In genomic region chr8:78509273-78510031, GRCm38 (mm10) we compare ENCODE assay signal across 8 mouse cellular contexts. TPM values are rescaled to one million over a fixed set of nuclear protein-coding genes. Genes with fewer than 3 reads are reported as not detected.
A peak's percentile ranks its signal among the peaks of the same experiment; 100 is the strongest.
DNase-seq lines count a peak whose midpoint lies in the region; ATAC-seq and TF ChIP-seq lines count a peak whose summit lies in the region.

Gene Slc10a7 (plus strand): TSS chr8:78509346.

- peaks cover 7% of the 10 kb centered on the region for H3K36me3 ChIP-seq in heart, embryonic 14.5 days (ENCODE audit: control insufficient read depth, insufficient read depth, low read length)
- peaks cover 9% of the 10 kb centered on the region for H3K36me3 ChIP-seq in liver, embryonic 14.5 days (replicated peaks; ENCODE audit: control insufficient read depth, insufficient read depth, low read depth)
- H3K36me3 ChIP-seq in stomach, embryonic 15.5 days, result peaks cover 14% of the 10 kb centered on the region; the same call in 1 of the 2 replicates

- no peak for TF ChIP-seq EP300 in liver, embryonic 14.5 days (IDR thresholded peaks at IDR 0.05; ENCODE audit: low read depth)

- under 1% methylated on average over 51 of the region's 51 CpGs for WGBS in heart, embryonic 14.5 days
- WGBS in liver, embryonic 14.5 days (ENCODE audit: insufficient replicate concordance), result under 1% methylated on average over 50 of the region's 51 CpGs
- under 1% methylated on average over 51 of the region's 51 CpGs for WGBS in stomach, embryonic 15.5 days

- peak within 1 kb of the TSS; percentile 96 for H3K4me3 ChIP-seq in brown adipose tissue, adult 24 weeks (ENCODE audit: insufficient read depth, low read depth, low read length)
- H3K4me3 ChIP-seq in heart, embryonic 14.5 days (ENCODE audit: control insufficient read depth in 1 of 2, insufficient read depth in 1 of 2, low read depth in 1 of 2, low read length in 2 of 2), result peak within 1 kb of the TSS; percentile 93 to 96
- peak within 1 kb of the TSS; percentile 94 to 98 for H3K4me3 ChIP-seq in liver, embryonic 14.5 days (ENCODE audit: insufficient read depth in 1 of 2, low read depth in 2 of 2, low read length in 2 of 2)
- peak within 1 kb of the TSS; percentile 93 for H3K4me3 ChIP-seq in stomach, embryonic 15.5 days (replicated peaks)

- peak; percentile 85 for ATAC-seq in CD4-positive, CD25-positive, alpha-beta regulatory T cell, adult 4 months
- peak; percentile 89 for ATAC-seq in heart, embryonic 14.5 days (ENCODE audit: insufficient number of reproducible peaks, insufficient read depth, low FRiP score, low read depth)
- ATAC-seq in liver, embryonic 14.5 days (ENCODE audit: insufficient read depth), result peak; percentile 90
- peak; percentile 93 for ATAC-seq in stomach, embryonic 15.5 days (ENCODE audit: insufficient read depth, low FRiP score, low read depth)

- H3K27me3 ChIP-seq in heart, embryonic 14.5 days (ENCODE audit: control insufficient read depth, insufficient read depth, low read length), result no peaks in the 10 kb centered on the region
- H3K27me3 ChIP-seq in liver, embryonic 14.5 days (ENCODE audit: control insufficient read depth, insufficient read depth, low read length), result no peaks in the 10 kb centered on the region
- no peaks in the 10 kb centered on the region for H3K27me3 ChIP-seq in stomach, embryonic 15.5 days (replicated peaks)

- peaks cover 3% of the 10 kb centered on the region; the same call in 1 of the 2 replicates for H3K4me1 ChIP-seq in brown adipose tissue, adult 24 weeks (ENCODE audit: control insufficient read depth, insufficient read depth, insufficient read length, low read length)
- peaks cover 4 to 15% of the 10 kb centered on the region in 2 experiments; a peak in 3 of 4 replicates for H3K4me1 ChIP-seq in heart, embryonic 14.5 days (ENCODE audit: control insufficient read depth in 2 of 2, insufficient read depth in 2 of 2, low read length in 2 of 2)
- peaks cover 7 to 9% of the 10 kb centered on the region in 2 experiments; a peak in 3 of 4 replicates for H3K4me1 ChIP-seq in liver, embryonic 14.5 days (replicated peaks; ENCODE audit: control insufficient read depth in 2 of 2, insufficient read depth in 2 of 2, low read length in 1 of 2)
- peaks cover 7% of the 10 kb centered on the region for H3K4me1 ChIP-seq in stomach, embryonic 15.5 days

- TF ChIP-seq CTCF in liver, embryonic 14.5 days (IDR thresholded peaks at IDR 0.05; ENCODE audit: low read depth), result no peak

- peak within 1 kb of the TSS; percentile 99 for H3K9ac ChIP-seq in heart, embryonic 14.5 days (ENCODE audit: low read length)
- peak within 1 kb of the TSS; percentile 88 for H3K9ac ChIP-seq in liver, embryonic 14.5 days (replicated peaks)
- peak within 1 kb of the TSS; percentile 95 for H3K9ac ChIP-seq in stomach, embryonic 15.5 days

- peak; percentile 32 for DNase-seq in fibroblast of lung, adult 2 months (ENCODE audit: low read depth)
- DNase-seq in kidney, postnatal 10 days, result peak; percentile 91
- peak; percentile 62 to 71 (median 65) for DNase-seq in liver, embryonic 14.5 days (ENCODE audit: low read depth in 3 of 3, low spot score in 3 of 3)
- peak; percentile 90 for DNase-seq in neural tube, embryonic 10.5 days (ENCODE audit: extremely low spot score, low spot score)

- H3K4me2 ChIP-seq in heart, embryonic 14.5 days (ENCODE audit: low read length), result peak within 1 kb of the TSS; percentile 98
- peak within 1 kb of the TSS; percentile 84 for H3K4me2 ChIP-seq in liver, embryonic 14.5 days (ENCODE audit: low read depth)
- H3K4me2 ChIP-seq in stomach, embryonic 15.5 days, result peak within 1 kb of the TSS; percentile 91

- peak within 1 kb of the TSS; percentile 91 for H3K27ac ChIP-seq in brown adipose tissue, adult 24 weeks (replicated peaks; ENCODE audit: low read depth, low read length)
- peak within 1 kb of the TSS; percentile 95 to 98 for H3K27ac ChIP-seq in heart, embryonic 14.5 days (replicated peaks in 1 of 2; ENCODE audit: control insufficient read depth in 1 of 2, insufficient read depth in 1 of 2, low read depth in 2 of 2, low read length in 2 of 2)
- H3K27ac ChIP-seq in liver, embryonic 14.5 days, result peak within 1 kb of the TSS; percentile 89
- peak within 1 kb of the TSS; percentile 97 for H3K27ac ChIP-seq in stomach, embryonic 15.5 days

- no peaks in the 10 kb centered on the region for H3K9me3 ChIP-seq in heart, embryonic 14.5 days (ENCODE audit: control insufficient read depth, low read length)
- no peaks in the 10 kb centered on the region for H3K9me3 ChIP-seq in liver, embryonic 14.5 days (ENCODE audit: control insufficient read depth, low read length)
- H3K9me3 ChIP-seq in stomach, embryonic 15.5 days, result no peaks in the 10 kb centered on the region

RNA-seq across cellular contexts. Expression of gene Slc10a7, which starts in this region (rescaled TPM):
- polyA plus RNA-seq in CD4-positive, CD25-positive, alpha-beta regulatory T cell, adult 4 months (2017; shearing (Covaris generic)), result 10 to 100 TPM; 13.3 to 18.2 TPM
- polyA plus RNA-seq in brown adipose tissue, adult 24 weeks (2012; ENCODE audit: insufficient read depth, insufficient read length, missing spikeins), result 5.3 and 6.0 TPM in 2 replicates
- 8.0 and 9.0 TPM in 2 replicates for polyA plus RNA-seq in heart, embryonic 14.5 days (2014; fragmentation: Nextera tagmentation; extraction: Ambion mirVana)
- polyA plus RNA-seq in liver, embryonic 14.5 days (2012; rRNA removed), result 3.3 and 4.4 TPM in 2 replicates
- 3.3 and 3.8 TPM in 2 replicates for polyA plus RNA-seq in liver, embryonic 14.5 days (2014; fragmentation: Nextera tagmentation; extraction: Ambion mirVana)
- 18.7 and 19.5 TPM in 2 replicates for polyA plus RNA-seq in stomach, embryonic 15.5 days (2015; fragmentation: Nextera tagmentation; extraction: Ambion mirVana)

Comparison
In these comparisons a context has a peak if more than half of its experiments do, and no peak if none do; other contexts are left out.
1. Peak in every context shown above with its lines: DNase-seq, ATAC-seq, H3K4me3 ChIP-seq and H3K27ac ChIP-seq.
2. DNase-seq: peak in every context shown above with its lines; median percentile 91 in kidney, postnatal 10 days; 90 in neural tube, embryonic 10.5 days; 65 in liver, embryonic 14.5 days; 32 in fibroblast of lung, adult 2 months.